Mouse (Mus musculus): ENCODE data around the gene Ythdf1.

The Ythdf1 gene

GRCm38 (mm10) chr2:180920810-180921400, at the start of gene Ythdf1:
TSS of gene Ythdf1 (minus strand) at chr2:180920949.
- DNase-seq (ENCODE audit: low spot score in 2 of 2), result peak; percentile 97 to 98

GRCm38 (mm10) chr2:180967010-180967763, 46.4 kb upstream of the Ythdf1 start, which contains the start of gene Arfgap1:
TSS of gene Arfgap1 (plus strand) at chr2:180967225.
- peak; percentile 89 to 90 for DNase-seq (ENCODE audit: low spot score in 2 of 2)

- peak; percentile 16 to 37 for DNase-seq (ENCODE audit: low spot score in 2 of 2)
These were observed 45.5 kb upstream of the Ythdf1 start for GRCm38 (mm10) chr2:180966092-180966882.

GRCm38 (mm10) chr2:180963956-180964355, 43.2 kb upstream of the Ythdf1 start:
- DNase-seq (ENCODE audit: low spot score in 2 of 2), result peak; percentile 35 to 50

- no peak for DNase-seq (ENCODE audit: low spot score in 2 of 2)
These were observed 42.0 kb upstream of the Ythdf1 start for GRCm38 (mm10) chr2:180962616-180963308.

- DNase-seq (ENCODE audit: low spot score in 2 of 2), result no peak
These were observed 39.4 kb upstream of the Ythdf1 start for GRCm38 (mm10) chr2:180960187-180960586.

GRCm38 (mm10) chr2:180959605-180960004, 38.9 kb upstream of the Ythdf1 start:
- DNase-seq (ENCODE audit: low spot score in 2 of 2), result no peak

GRCm38 (mm10) chr2:180954061-180955047, 33.6 kb upstream of the Ythdf1 start, which contains the start of gene Nkain4:
TSS of gene Nkain4 (minus strand) at chr2:180954699.
- DNase-seq (ENCODE audit: low spot score in 2 of 2), result no peak

GRCm38 (mm10) chr2:180953638-180954037, 32.9 kb upstream of the Ythdf1 start:
- DNase-seq (ENCODE audit: low spot score in 2 of 2), result no peak

- DNase-seq (ENCODE audit: low spot score in 2 of 2), result no peak
These were observed 32.0 kb upstream of the Ythdf1 start for GRCm38 (mm10) chr2:180952731-180953171.

- no peak for DNase-seq (ENCODE audit: low spot score in 2 of 2)
These were observed 29.2 kb upstream of the Ythdf1 start for GRCm38 (mm10) chr2:180949947-180950346.

- no peak for DNase-seq (ENCODE audit: low spot score in 2 of 2)
These were observed 21.1 kb upstream of the Ythdf1 start for GRCm38 (mm10) chr2:180941869-180942268.

GRCm38 (mm10) chr2:180940187-180940586, 19.4 kb upstream of the Ythdf1 start:
- no peak for DNase-seq (ENCODE audit: low spot score in 2 of 2)

- DNase-seq (ENCODE audit: low spot score in 2 of 2), result no peak
These were observed 11.7 kb upstream of the Ythdf1 start for GRCm38 (mm10) chr2:180932418-180932817.

GRCm38 (mm10) chr2:180928723-180929122, 8.0 kb upstream of the Ythdf1 start, which contains the start of gene Birc7:
TSS of gene Birc7 (plus strand) at chr2:180929023.
- no peak for DNase-seq (ENCODE audit: low spot score in 2 of 2)

GRCm38 (mm10) chr2:180925176-180925575, 4.4 kb upstream of the Ythdf1 start:
- DNase-seq (ENCODE audit: low spot score in 2 of 2), result peak; percentile 22 to 42

GRCm38 (mm10) chr2:180922739-180923138, 2.0 kb upstream of the Ythdf1 start:
- DNase-seq (ENCODE audit: low spot score in 2 of 2), result no peak

GRCm38 (mm10) chr2:180919913-180920809, 588 bp downstream of the Ythdf1 start:
- peak; percentile 13 to 23 for DNase-seq (ENCODE audit: low spot score in 2 of 2)

GRCm38 (mm10) chr2:180915886-180916433, 4.8 kb downstream of the Ythdf1 start:
- DNase-seq (ENCODE audit: low spot score in 2 of 2), result no peak
